Mouse (Mus musculus): Measurements from ENCODE around the gene Cep63.

The Cep63 gene

GRCm38 (mm10) chr9:102549211-102549610, 77.1 kb downstream of the Cep63 start:
- DNase-seq = no peak

DNA sequence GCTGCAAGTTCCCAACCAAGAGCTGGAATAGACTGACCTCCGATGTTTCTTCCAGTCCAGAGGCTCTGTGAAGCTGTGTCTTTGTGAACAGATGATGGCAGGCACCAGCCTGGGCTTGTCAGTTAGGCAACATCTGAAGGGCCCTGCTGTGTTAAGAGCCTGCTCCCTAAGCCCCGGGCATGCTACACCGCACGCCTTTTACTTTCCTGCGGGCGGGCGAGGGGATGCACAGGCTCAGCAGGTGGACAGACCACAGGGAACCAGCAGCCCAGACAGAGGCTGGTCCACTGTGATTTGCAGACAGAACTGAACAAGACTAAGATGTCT, 79.3 kb downstream of the Cep63 start:
- no peak for DNase-seq

DNA sequence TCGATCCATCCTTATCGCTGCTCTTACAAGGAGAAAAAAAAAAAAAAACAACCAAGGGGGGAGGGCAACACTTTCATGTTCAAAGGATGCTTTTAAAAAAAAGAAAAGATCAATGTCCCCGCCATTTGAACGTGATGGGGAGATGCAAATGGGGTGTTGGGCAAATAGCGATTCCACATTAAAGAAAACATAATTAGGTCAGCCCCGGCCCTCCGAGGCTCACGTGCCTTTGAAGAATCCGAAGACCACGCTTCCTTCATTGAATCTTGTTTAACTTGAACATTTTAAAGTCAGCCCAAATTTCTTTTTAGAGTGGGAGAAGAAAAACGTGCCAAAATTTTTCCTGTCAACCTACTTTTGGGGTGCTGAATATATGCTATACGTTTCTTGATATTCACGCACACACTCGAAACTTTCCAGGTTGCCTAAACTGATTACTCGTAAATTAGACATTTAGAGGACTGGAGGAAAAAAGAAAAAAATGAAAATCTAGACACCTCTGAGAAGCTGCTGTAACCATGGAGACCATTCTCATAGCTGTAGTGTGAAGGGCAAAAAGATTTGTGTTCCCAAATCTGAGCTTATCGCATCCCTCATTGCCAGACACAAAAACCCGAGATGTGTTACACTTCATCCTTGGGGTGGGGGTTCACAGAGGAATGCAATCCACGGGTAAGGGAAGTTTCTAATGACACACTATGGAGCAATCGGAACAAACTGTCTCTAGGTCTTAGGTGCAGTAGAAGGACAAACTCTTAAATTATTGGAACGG, 79.9 kb downstream of the Cep63 start:
- DNase-seq = no peak

GRCm38 (mm10) chr9:102545406-102546255, 80.7 kb downstream of the Cep63 start:
- DNase-seq = no peak

DNA sequence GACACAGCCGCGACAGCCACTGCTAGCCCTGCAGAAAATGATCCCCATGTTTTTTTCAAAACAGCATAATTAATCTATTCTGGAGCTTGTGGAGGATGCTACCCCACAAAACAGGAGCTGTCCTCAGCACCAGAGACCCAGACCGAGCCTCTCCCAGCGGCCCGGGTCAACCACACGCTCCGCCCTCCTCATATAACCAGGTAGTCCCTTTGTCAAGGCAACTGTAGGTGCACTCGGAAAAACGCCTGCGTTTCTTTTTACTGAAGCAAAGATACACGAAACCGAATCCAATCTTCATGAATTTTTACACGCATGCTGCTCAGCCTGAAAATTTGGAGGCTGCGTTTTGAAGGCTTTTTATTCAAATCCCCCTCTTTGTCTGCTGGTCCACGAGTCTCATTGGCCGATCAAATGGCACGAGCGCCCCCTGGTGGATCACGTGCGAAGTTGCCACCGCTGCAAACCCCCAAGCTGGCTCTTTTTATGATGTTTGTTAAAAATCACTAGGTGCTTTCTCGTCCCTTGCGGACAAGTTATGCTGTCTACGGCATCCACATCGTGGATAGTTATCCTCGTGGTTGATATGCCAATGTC, 81.5 kb downstream of the Cep63 start:
- peak; percentile 61 for DNase-seq

- peak; percentile 10 for DNase-seq
Observed at GRCm38 (mm10) chr9:102544116-102544772, 82.1 kb downstream of the Cep63 start.

- no peak for DNase-seq
Observed at GRCm38 (mm10) chr9:102543761-102544115, 82.6 kb downstream of the Cep63 start.

- DNase-seq = no peak
Observed at GRCm38 (mm10) chr9:102542540-102542939, 83.8 kb downstream of the Cep63 start.

DNA sequence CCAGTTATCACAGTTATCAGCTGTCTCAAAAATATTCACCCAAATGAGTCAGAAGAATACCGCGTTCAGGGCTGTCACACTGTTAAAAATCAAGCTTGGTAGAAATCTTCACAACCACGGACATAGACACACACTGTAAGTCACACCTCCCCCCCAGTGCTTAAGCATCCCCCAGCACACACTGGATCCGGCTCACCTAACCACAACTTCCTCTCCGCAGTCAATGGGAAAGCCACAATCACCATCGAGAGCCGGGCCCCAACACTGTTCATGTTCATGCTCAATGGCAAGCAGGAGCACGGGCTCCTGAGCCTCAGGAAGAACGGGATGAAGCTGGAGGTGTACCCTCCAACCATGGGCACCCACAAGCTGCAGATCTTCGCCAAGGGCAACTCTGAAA, 84.7 kb downstream of the Cep63 start:
- no peak for DNase-seq

DNA sequence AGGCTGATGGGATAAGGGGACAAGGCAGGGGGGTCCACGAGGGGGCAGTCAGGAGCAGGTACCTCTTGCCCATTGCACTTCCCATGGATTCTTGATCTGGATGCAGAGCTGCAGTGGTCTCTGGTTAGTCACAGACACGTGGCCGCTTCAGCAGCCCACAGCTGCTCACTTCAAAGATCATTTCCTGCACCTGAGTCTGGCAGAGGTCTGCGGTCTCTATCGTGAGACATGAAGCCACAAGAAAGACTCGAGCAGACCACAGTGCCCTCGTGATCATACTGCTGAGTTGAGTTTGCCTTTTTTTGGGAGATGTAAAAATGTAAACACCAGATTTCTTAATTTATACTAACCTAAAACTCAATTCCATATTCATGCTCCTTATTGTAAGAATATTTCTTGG, 86.6 kb downstream of the Cep63 start:
- DNase-seq = no peak

- no peak for DNase-seq
Observed at GRCm38 (mm10) chr9:102536968-102537367, 89.4 kb downstream of the Cep63 start.

All from cerebellum, adult 11-12 months (tissue).